ENCODE assay signal across 19 mouse cellular contexts in the genomic region with DNA sequence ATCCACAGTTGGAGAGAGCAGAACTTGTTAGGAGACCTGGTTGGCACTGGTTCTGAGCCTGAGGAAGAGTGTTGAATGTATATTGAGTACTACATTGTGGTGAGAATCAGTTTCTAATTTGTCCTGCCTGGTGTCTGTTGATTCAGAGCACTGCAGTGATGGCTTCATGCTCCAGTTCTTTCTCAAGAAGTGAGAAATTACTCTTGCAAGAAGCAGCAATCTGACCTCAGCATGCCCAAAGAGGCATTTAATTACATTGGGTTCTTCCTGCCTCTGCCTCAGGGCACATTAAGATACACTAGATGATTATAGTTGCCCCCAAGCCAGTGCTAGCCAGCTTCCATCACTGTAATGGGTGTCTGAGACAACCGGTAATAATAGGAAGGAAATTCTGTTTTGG.
"Had no signal": no experiment of that assay in that cellular context is flagged by ENCODE, and none has a peak within 500 bp of the region (broad histone marks: within the 10 kb centered on the region; RNA-seq: fewer than 3 reads in every experiment).

No protein-coding gene starts in this region.

- H3K9me3 ChIP-seq: midbrain, embryonic 13.5 days; neural tube, embryonic 13.5 days had no signal

- H3K36me3 ChIP-seq: midbrain, embryonic 13.5 days; neural tube, embryonic 13.5 days had no signal

- H3K4me1 ChIP-seq: neural tube, embryonic 13.5 days had no signal

- H3K27me3 ChIP-seq: midbrain, embryonic 13.5 days; neural tube, embryonic 13.5 days had no signal

- H3K4me3 ChIP-seq: left cerebral cortex, adult 2 months; midbrain, embryonic 13.5 days; myocyte; neural tube, embryonic 13.5 days had no signal

- DNase-seq: kidney, adult 2 months; kidney, postnatal 25 days; layer of hippocampus, postnatal 36 days; liver, postnatal 0 days; lung, embryonic 14.5 days; right cerebral cortex, adult 18-20 months; right cerebral cortex, postnatal 14 days; right cerebral cortex, postnatal 4 days; thymus, adult 18-20 months; thymus, postnatal 36 days had no signal

- H3K27ac ChIP-seq: kidney, postnatal 0 days; left cerebral cortex, adult 2 months; liver, embryonic 14.5 days; macrophage; midbrain, embryonic 13.5 days; neural tube, embryonic 13.5 days had no signal

- H3K4me2 ChIP-seq: lung, embryonic 14.5 days; midbrain, embryonic 13.5 days; neural tube, embryonic 13.5 days had no signal

- H3K9ac ChIP-seq: liver, embryonic 14.5 days; liver, postnatal 0 days; lung, embryonic 14.5 days; midbrain, embryonic 13.5 days; neural tube, embryonic 13.5 days had no signal

- ATAC-seq: intestine, postnatal 0 days; liver, postnatal 0 days; lung, postnatal 0 days; midbrain, embryonic 13.5 days had no signal
